Mouse (Mus musculus): Measurements from ENCODE around the gene Gh. TPM values are rescaled to one million over a fixed set of nuclear protein-coding genes. Genes with fewer than 3 reads are reported as not detected.
A peak's percentile ranks its signal among the peaks of the same experiment; 100 is the strongest.

Gh gene
- polyA plus RNA-seq, 1 experiment from 2014 or later: not detected

DNA sequence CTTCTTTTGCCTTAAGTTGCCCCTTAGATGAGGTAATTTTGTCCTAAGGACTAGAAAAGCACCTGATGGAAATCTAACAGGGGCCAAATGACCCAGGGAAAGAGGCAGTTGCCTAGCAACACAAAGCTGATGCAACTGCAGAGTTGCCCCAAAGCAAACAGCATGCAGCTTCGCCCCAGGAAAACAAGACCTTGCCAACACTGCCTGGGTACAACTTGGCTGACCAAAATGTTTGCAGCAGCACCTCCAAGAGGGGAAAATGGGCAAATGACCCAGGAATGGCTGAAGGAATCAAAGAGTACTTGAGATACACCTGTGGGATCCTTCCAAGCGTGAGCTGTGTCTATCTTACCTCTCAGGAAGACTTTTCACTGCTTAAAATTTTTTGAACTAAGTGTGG lies 9.8 kb downstream of the Gh start:
- Histone ChIP-seq H3K4me1 (ENCODE audit: control insufficient read depth, insufficient read depth, low read length) (no peaks in the 10 kb centered on the region), H3K36me3 (ENCODE audit: control insufficient read depth, insufficient read depth, low read length) (no peaks in the 10 kb centered on the region), H3K27ac (ENCODE audit: low read length) (no peak overlapping the region), H3K27me3 (replicated peaks; ENCODE audit: control insufficient read depth, insufficient read depth, low read length) (no peaks in the 10 kb centered on the region), H3K9ac (ENCODE audit: low read depth, low read length) (no peak overlapping the region), H3K4me2 (ENCODE audit: low read depth, low read length) (no peak overlapping the region), H3K9me3 (ENCODE audit: control insufficient read depth, low read length) (no peaks in the 10 kb centered on the region), H3K4me3 (ENCODE audit: low read length) (no peak overlapping the region)
- no peak for ATAC-seq
- WGBS: 83% methylated on average over 2 of the region's 2 CpGs

GRCm38 (mm10) chr11:106290376-106290775 lies 11.3 kb downstream of the Gh start:
- H3K36me3 ChIP-seq (ENCODE audit: control insufficient read depth, insufficient read depth, low read length): no peaks in the 10 kb centered on the region
- WGBS: 91% methylated on average over 5 of the region's 5 CpGs
- no peaks in the 10 kb centered on the region for H3K4me1 ChIP-seq (ENCODE audit: control insufficient read depth, insufficient read depth, low read length)
- H3K4me2 ChIP-seq (ENCODE audit: low read depth, low read length): no peak overlapping the region
- H3K9me3 ChIP-seq (ENCODE audit: control insufficient read depth, low read length): no peaks in the 10 kb centered on the region
- H3K4me3 ChIP-seq (ENCODE audit: low read length): no peak overlapping the region
- no peak for ATAC-seq
- H3K27ac ChIP-seq (ENCODE audit: low read length): no peak overlapping the region
- H3K9ac ChIP-seq (ENCODE audit: low read depth, low read length): no peak overlapping the region
- no peaks in the 10 kb centered on the region for H3K27me3 ChIP-seq (replicated peaks; ENCODE audit: control insufficient read depth, insufficient read depth, low read length)

DNA sequence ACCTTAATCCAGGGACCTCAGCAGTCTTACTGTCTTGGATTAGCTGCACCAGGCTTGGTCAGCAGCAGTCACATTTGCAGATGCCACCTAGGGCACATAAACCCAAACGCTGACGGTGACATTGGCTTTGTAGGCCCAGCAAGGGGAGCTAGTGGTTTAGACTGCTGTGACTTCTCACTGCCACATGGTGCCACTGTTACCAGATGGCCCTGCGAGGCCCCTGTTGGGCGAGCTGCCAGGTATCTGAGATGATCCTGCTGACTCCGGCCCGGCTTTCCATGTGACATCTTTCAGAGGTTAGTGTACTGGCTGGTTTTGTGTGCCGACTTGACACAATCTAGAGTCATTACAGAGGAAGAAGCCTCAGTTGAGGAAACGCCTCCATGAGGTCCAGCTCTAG lies 12.3 kb downstream of the Gh start:
- WGBS: 53% methylated on average over 8 of the region's 8 CpGs
- Histone ChIP-seq H3K9ac (ENCODE audit: low read depth, low read length) (no peak overlapping the region), H3K4me3 (ENCODE audit: low read length) (no peak overlapping the region), H3K36me3 (ENCODE audit: control insufficient read depth, insufficient read depth, low read length) (no peaks in the 10 kb centered on the region), H3K4me1 (ENCODE audit: control insufficient read depth, insufficient read depth, low read length) (no peaks in the 10 kb centered on the region), H3K9me3 (ENCODE audit: control insufficient read depth, low read length) (no peaks in the 10 kb centered on the region), H3K4me2 (ENCODE audit: low read depth, low read length) (no peak overlapping the region), H3K27ac (ENCODE audit: low read length) (no peak overlapping the region), H3K27me3 (replicated peaks; ENCODE audit: control insufficient read depth, insufficient read depth, low read length) (no peaks in the 10 kb centered on the region)
- no peak for ATAC-seq

DNA sequence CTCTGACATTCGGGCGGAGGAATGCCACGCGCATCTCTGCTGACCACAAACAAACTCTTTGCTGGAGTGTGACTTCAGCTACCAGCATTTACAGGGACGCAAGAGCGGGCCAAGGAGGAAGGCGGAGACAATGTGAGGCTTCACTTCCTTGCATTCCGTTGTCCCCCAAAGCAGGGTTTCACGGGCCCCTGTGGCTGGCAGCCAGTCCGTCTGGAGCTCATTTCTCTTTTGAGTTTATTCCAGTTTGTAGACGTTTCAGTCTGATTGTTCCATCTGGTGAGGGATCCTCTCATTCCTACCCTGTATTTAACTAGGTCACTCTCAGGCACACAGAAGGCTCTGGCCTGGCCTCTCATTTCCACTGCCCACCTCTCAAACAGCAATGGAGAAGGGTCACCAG lies 14.7 kb downstream of the Gh start:
- H3K36me3 ChIP-seq (ENCODE audit: control insufficient read depth, insufficient read depth, low read length): no peaks in the 10 kb centered on the region
- H3K9ac ChIP-seq (ENCODE audit: low read depth, low read length): peak overlapping the region; percentile 33; the same call in 1 of the 2 replicates
- 59% methylated on average over 11 of the region's 11 CpGs for WGBS
- ATAC-seq: no peak
- no peaks in the 10 kb centered on the region for H3K27me3 ChIP-seq (replicated peaks; ENCODE audit: control insufficient read depth, insufficient read depth, low read length)
- no peak overlapping the region for H3K4me2 ChIP-seq (ENCODE audit: low read depth, low read length)
- H3K27ac ChIP-seq (ENCODE audit: low read length): peak overlapping the region; percentile 52; the same call in 1 of the 2 replicates
- no peaks in the 10 kb centered on the region for H3K4me1 ChIP-seq (ENCODE audit: control insufficient read depth, insufficient read depth, low read length)
- H3K9me3 ChIP-seq (ENCODE audit: control insufficient read depth, low read length): no peaks in the 10 kb centered on the region
- H3K4me3 ChIP-seq (ENCODE audit: low read length): no peak overlapping the region

DNA sequence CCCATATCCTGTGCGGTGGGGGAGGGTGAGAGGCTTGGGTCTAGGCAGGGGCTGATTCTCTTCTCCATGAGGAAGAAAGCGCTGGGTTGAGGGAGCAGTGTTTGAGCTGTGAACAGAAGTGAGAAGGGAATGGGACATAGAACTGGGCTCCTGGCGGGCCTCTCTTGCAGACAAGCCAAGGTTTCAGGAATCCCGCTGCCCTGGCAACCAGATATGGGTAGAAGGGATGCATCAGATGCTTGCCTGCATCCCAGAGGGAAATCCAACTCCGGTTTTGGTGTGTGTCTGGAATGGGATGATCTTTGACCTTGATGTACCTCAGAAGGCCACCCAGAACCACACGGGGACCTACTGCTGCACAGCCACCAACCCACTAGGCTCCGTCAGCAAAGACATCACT lies 15.5 kb downstream of the Gh start:
- no peaks in the 10 kb centered on the region for H3K36me3 ChIP-seq (ENCODE audit: control insufficient read depth, insufficient read depth, low read length)
- H3K27ac ChIP-seq (ENCODE audit: low read length): no peak overlapping the region
- H3K9ac ChIP-seq (ENCODE audit: low read depth, low read length): no peak overlapping the region
- H3K4me2 ChIP-seq (ENCODE audit: low read depth, low read length): no peak overlapping the region
- H3K4me3 ChIP-seq (ENCODE audit: low read length): no peak overlapping the region
- H3K27me3 ChIP-seq (replicated peaks; ENCODE audit: control insufficient read depth, insufficient read depth, low read length): no peaks in the 10 kb centered on the region
- 89% methylated on average over 7 of the region's 7 CpGs for WGBS
- no peaks in the 10 kb centered on the region for H3K4me1 ChIP-seq (ENCODE audit: control insufficient read depth, insufficient read depth, low read length)
- H3K9me3 ChIP-seq (ENCODE audit: control insufficient read depth, low read length): no peaks in the 10 kb centered on the region
- no peak for ATAC-seq

- no peaks in the 10 kb centered on the region for H3K9me3 ChIP-seq (ENCODE audit: control insufficient read depth, low read length)
- no peaks in the 10 kb centered on the region for H3K4me1 ChIP-seq (ENCODE audit: control insufficient read depth, insufficient read depth, low read length)
- no peak overlapping the region for H3K4me3 ChIP-seq (ENCODE audit: low read length)
- no peak overlapping the region for H3K4me2 ChIP-seq (ENCODE audit: low read depth, low read length)
- no peak overlapping the region for H3K27ac ChIP-seq (ENCODE audit: low read length)
- WGBS: 63% methylated on average over 8 of the region's 8 CpGs
- no peaks in the 10 kb centered on the region for H3K36me3 ChIP-seq (ENCODE audit: control insufficient read depth, insufficient read depth, low read length)
- no peaks in the 10 kb centered on the region for H3K27me3 ChIP-seq (replicated peaks; ENCODE audit: control insufficient read depth, insufficient read depth, low read length)
- H3K9ac ChIP-seq (ENCODE audit: low read depth, low read length): no peak overlapping the region
- no peak for ATAC-seq
These were observed 17.5 kb downstream of the Gh start for GRCm38 (mm10) chr11:106284126-106284525.

GRCm38 (mm10) chr11:106283371-106283770 lies 18.3 kb downstream of the Gh start:
- no peak for ATAC-seq
- Histone ChIP-seq H3K4me3 (ENCODE audit: low read length) (no peak overlapping the region), H3K27me3 (replicated peaks; ENCODE audit: control insufficient read depth, insufficient read depth, low read length) (no peaks in the 10 kb centered on the region), H3K27ac (ENCODE audit: low read length) (no peak overlapping the region), H3K4me2 (ENCODE audit: low read depth, low read length) (no peak overlapping the region), H3K9ac (ENCODE audit: low read depth, low read length) (no peak overlapping the region), H3K36me3 (ENCODE audit: control insufficient read depth, insufficient read depth, low read length) (no peaks in the 10 kb centered on the region), H3K4me1 (ENCODE audit: control insufficient read depth, insufficient read depth, low read length) (no peaks in the 10 kb centered on the region), H3K9me3 (ENCODE audit: control insufficient read depth, low read length) (no peaks in the 10 kb centered on the region)
- 83% methylated on average over 4 of the region's 4 CpGs for WGBS

- 81% methylated on average over 6 of the region's 6 CpGs for WGBS
- Histone ChIP-seq H3K4me3 (ENCODE audit: low read length) (no peak overlapping the region), H3K36me3 (ENCODE audit: control insufficient read depth, insufficient read depth, low read length) (no peaks in the 10 kb centered on the region), H3K4me1 (ENCODE audit: control insufficient read depth, insufficient read depth, low read length) (no peaks in the 10 kb centered on the region), H3K4me2 (ENCODE audit: low read depth, low read length) (no peak overlapping the region), H3K9ac (ENCODE audit: low read depth, low read length) (no peak overlapping the region), H3K27me3 (replicated peaks; ENCODE audit: control insufficient read depth, insufficient read depth, low read length) (no peaks in the 10 kb centered on the region), H3K9me3 (ENCODE audit: control insufficient read depth, low read length) (no peaks in the 10 kb centered on the region), H3K27ac (ENCODE audit: low read length) (no peak overlapping the region)
- ATAC-seq: no peak
These were observed 19.2 kb downstream of the Gh start for GRCm38 (mm10) chr11:106282452-106282851.

DNA sequence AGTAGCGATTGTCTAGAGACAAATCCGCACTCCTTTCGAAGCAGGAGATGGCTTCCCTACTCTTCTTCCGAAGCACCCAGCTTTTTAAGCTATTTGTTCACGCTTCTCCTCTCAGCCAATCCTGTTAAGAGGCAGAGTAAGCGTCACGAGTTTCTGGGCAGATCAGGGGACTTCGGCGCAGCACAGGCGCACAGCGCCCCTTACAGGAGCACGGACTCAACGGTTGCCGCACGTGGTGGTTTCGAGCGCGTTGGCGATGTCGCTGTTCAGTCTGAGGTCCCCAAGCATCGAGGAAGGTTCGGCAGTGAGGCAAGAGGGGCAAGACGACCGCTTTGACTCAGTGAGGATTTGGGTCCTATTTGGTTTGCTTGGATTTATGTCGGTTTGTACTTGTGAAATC lies 25.2 kb downstream of the Gh start, which contains the start of gene Tcam1:
Gene Tcam1, plus strand, starts transcription at position 219 of the 400 bp plus-strand sequence.
- H3K9me3 ChIP-seq (ENCODE audit: control insufficient read depth, low read length): no peaks in the 10 kb centered on the region
- peak; percentile 16; the same call in 1 of the 2 replicates for ATAC-seq
- H3K4me2 ChIP-seq (ENCODE audit: low read depth, low read length): peak within 1 kb of the TSS; percentile 52
- WGBS: 6% methylated on average over 25 of the region's 25 CpGs
- H3K36me3 ChIP-seq (ENCODE audit: control insufficient read depth, insufficient read depth, low read length): no peaks in the 10 kb centered on the region
- H3K9ac ChIP-seq (ENCODE audit: low read depth, low read length): peak within 1 kb of the TSS; percentile 59
- no peaks in the 10 kb centered on the region for H3K27me3 ChIP-seq (replicated peaks; ENCODE audit: control insufficient read depth, insufficient read depth, low read length)
- H3K4me3 ChIP-seq (ENCODE audit: low read length): peak within 1 kb of the TSS; percentile 31
- peaks cover 19% of the 10 kb centered on the region for H3K4me1 ChIP-seq (ENCODE audit: control insufficient read depth, insufficient read depth, low read length)
- H3K27ac ChIP-seq (ENCODE audit: low read length): no peak within 1 kb of the TSS

GRCm38 (mm10) chr11:106274971-106275411 lies 26.7 kb downstream of the Gh start:
- H3K9me3 ChIP-seq (ENCODE audit: control insufficient read depth, low read length): no peaks in the 10 kb centered on the region
- no peaks in the 10 kb centered on the region for H3K27me3 ChIP-seq (replicated peaks; ENCODE audit: control insufficient read depth, insufficient read depth, low read length)
- no peak for ATAC-seq
- no peak overlapping the region for H3K4me2 ChIP-seq (ENCODE audit: low read depth, low read length)
- H3K9ac ChIP-seq (ENCODE audit: low read depth, low read length): 0 out of 2 replicates have a peak overlapping the region, but pooled peaks have one; percentile 13
- H3K27ac ChIP-seq (ENCODE audit: low read length): peak overlapping the region; percentile 1
- WGBS: 51% methylated on average over 7 of the region's 7 CpGs
- no peaks in the 10 kb centered on the region for H3K36me3 ChIP-seq (ENCODE audit: control insufficient read depth, insufficient read depth, low read length)
- peaks cover 32% of the 10 kb centered on the region for H3K4me1 ChIP-seq (ENCODE audit: control insufficient read depth, insufficient read depth, low read length)
- no peak overlapping the region for H3K4me3 ChIP-seq (ENCODE audit: low read length)
